Mouse (Mus musculus) CD4-positive helper T cell, adult 2 months (primary cell): ENCODE data around the gene Zdhhc6.
A peak's percentile ranks its signal among the peaks of the same experiment; 100 is the strongest.

Experiments used
- DNase-seq: peaks from one replicate; pipeline ENCODE4 v3.0.0-alpha.2; 2012; ENCODE audit warnings: low read depth, missing footprints, low spot score

Gene Zdhhc6

GRCm38 (mm10) chr19:55315452-55316108 is at the start of gene Zdhhc6:
Zdhhc6 (minus strand) TSS chr19:55316032.
- no peak for DNase-seq

GRCm38 (mm10) chr19:55362606-55363005 is 46.8 kb upstream of the Zdhhc6 start:
- no peak for DNase-seq

GRCm38 (mm10) chr19:55350673-55351378 is 35.0 kb upstream of the Zdhhc6 start:
- DNase-seq = no peak

GRCm38 (mm10) chr19:55348187-55348586 is 32.4 kb upstream of the Zdhhc6 start:
- no peak for DNase-seq

- DNase-seq = no peak
Observed at GRCm38 (mm10) chr19:55343274-55343673, 27.4 kb upstream of the Zdhhc6 start.

- DNase-seq = no peak
Observed at GRCm38 (mm10) chr19:55342423-55342822, 26.6 kb upstream of the Zdhhc6 start.

- DNase-seq = no peak
Observed at GRCm38 (mm10) chr19:55341377-55341776, 25.5 kb upstream of the Zdhhc6 start.

GRCm38 (mm10) chr19:55340521-55340920 is 24.7 kb upstream of the Zdhhc6 start:
- DNase-seq = no peak

GRCm38 (mm10) chr19:55337664-55338063 is 21.8 kb upstream of the Zdhhc6 start:
- no peak for DNase-seq

GRCm38 (mm10) chr19:55337066-55337465 is 21.2 kb upstream of the Zdhhc6 start:
- no peak for DNase-seq

- no peak for DNase-seq
Observed at GRCm38 (mm10) chr19:55336441-55336840, 20.6 kb upstream of the Zdhhc6 start.

GRCm38 (mm10) chr19:55335881-55336280 is 20.0 kb upstream of the Zdhhc6 start:
- no peak for DNase-seq

GRCm38 (mm10) chr19:55332641-55333268 is 16.9 kb upstream of the Zdhhc6 start:
- DNase-seq = peak; percentile 70

GRCm38 (mm10) chr19:55331776-55332175 is 15.9 kb upstream of the Zdhhc6 start:
- no peak for DNase-seq

- no peak for DNase-seq
Observed at GRCm38 (mm10) chr19:55327510-55327909, 11.7 kb upstream of the Zdhhc6 start.

GRCm38 (mm10) chr19:55322604-55323003 is 6.8 kb upstream of the Zdhhc6 start:
- DNase-seq = no peak

- no peak for DNase-seq
Observed at GRCm38 (mm10) chr19:55319521-55319920, 3.7 kb upstream of the Zdhhc6 start.

- no peak for DNase-seq
Observed at GRCm38 (mm10) chr19:55319036-55319435, 3.2 kb upstream of the Zdhhc6 start.

GRCm38 (mm10) chr19:55316901-55317300 is 1.1 kb upstream of the Zdhhc6 start:
- DNase-seq = no peak

GRCm38 (mm10) chr19:55316109-55316714 is 380 bp upstream of the Zdhhc6 start, which contains the start of gene Vti1a:
Vti1a (plus strand) TSS chr19:55316295.
- peak; percentile 94 for DNase-seq

GRCm38 (mm10) chr19:55313649-55314048 is 2.2 kb downstream of the Zdhhc6 start:
- DNase-seq = no peak

GRCm38 (mm10) chr19:55311874-55312273 is 4.0 kb downstream of the Zdhhc6 start:
- DNase-seq = no peak
